In the genomic region with DNA sequence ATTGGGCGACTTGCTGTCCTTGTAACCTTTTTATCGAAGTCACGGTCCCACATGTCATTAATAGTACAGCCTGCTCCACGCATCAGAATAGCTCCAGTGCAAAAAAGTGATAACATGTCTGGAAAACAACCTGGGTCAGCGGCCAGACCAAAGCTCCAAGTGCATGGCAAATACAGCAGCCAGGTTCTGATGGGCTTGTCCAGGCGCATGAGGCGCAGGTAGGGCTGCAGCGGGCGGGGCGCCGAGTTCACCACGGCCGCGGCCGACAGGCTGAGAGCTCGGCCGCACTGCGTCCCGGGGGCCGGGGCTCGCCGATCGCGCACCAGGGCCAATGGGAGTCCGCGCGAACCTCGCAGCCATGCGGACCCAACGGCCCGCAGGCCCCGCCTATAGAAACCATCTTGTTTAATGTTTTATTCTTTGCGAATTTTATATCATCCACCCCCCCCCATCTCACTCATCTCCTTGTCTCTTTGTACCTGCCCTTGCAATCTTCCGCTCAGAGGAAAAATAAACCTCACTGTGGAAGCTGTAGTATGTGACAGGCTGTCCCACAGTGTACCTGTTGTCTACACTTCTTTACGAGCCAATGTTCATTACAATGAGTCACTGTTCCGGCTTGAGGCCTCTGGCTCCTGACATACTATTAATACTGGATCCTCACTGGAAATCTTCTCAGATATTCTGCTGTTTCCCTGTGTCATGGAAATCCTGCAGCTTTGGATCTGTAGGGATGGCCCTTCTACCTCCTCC, we compare ENCODE assay signal across 9 mouse cellular contexts. TPM values are rescaled to one million over a fixed set of nuclear protein-coding genes. Genes with fewer than 3 reads are reported as not detected.
DNase-seq lines count a peak whose midpoint lies in the region; ATAC-seq and TF ChIP-seq lines count a peak whose summit lies in the region.
"Had no signal": no experiment of that assay in that cellular context is flagged by ENCODE, and none has a peak within 500 bp of the region (broad histone marks: within the 10 kb centered on the region; RNA-seq: fewer than 3 reads in every experiment).

No protein-coding gene starts in this region.

- H3K9me3 ChIP-seq in heart, embryonic 10.5 days, result no peaks in the 10 kb centered on the region
- peaks cover 2% of the 10 kb centered on the region; the same call in 1 of the 2 replicates for H3K9me3 ChIP-seq in ES-E14 (ENCODE audit: control insufficient read depth, insufficient read depth, low read depth, low read length)
- 0 out of 2 replicates have a peak, but pooled peaks cover 4% of the 10 kb centered on the region for H3K9me3 ChIP-seq in hindbrain, embryonic 13.5 days
- H3K9me3 ChIP-seq in midbrain, embryonic 11.5 days (ENCODE audit: control insufficient read depth, low read length), result peaks cover 2% of the 10 kb centered on the region; the same call in 1 of the 2 replicates

- H3K4me1 ChIP-seq in heart, embryonic 10.5 days, result peaks cover 17% of the 10 kb centered on the region; the same call in 1 of the 2 replicates
- H3K4me1 ChIP-seq in ES-E14 (ENCODE audit: control insufficient read depth in 2 of 2, insufficient read depth in 2 of 2, low read length in 2 of 2, poor library complexity in 1 of 2), result peaks cover 2 to 10% of the 10 kb centered on the region in 2 experiments; a peak in 2 of 4 replicates
- peaks cover 8% of the 10 kb centered on the region; the same call in 1 of the 2 replicates for H3K4me1 ChIP-seq in hindbrain, embryonic 13.5 days (replicated peaks)
- no peaks in the 10 kb centered on the region for H3K4me1 ChIP-seq in midbrain, embryonic 11.5 days (ENCODE audit: control insufficient read depth, insufficient read depth, low read length)

- peak overlapping the region; percentile 45 for H3K4me2 ChIP-seq in hindbrain, embryonic 13.5 days
- H3K4me2 ChIP-seq in midbrain, embryonic 11.5 days, result peak overlapping the region; percentile 24

- 0 out of 2 replicates have a peak, but pooled peaks have one; percentile 24 for ATAC-seq in hindbrain, embryonic 13.5 days (ENCODE audit: low FRiP score)
- peak; percentile 64; the same call in 1 of the 2 replicates for ATAC-seq in midbrain, embryonic 11.5 days (ENCODE audit: low FRiP score)

- no peaks in the 10 kb centered on the region for H3K27me3 ChIP-seq in heart, embryonic 10.5 days (ENCODE audit: insufficient read depth, poor library complexity, severe bottlenecking)
- no peaks in the 10 kb centered on the region for H3K27me3 ChIP-seq in hindbrain, embryonic 13.5 days
- no peaks in the 10 kb centered on the region for H3K27me3 ChIP-seq in midbrain, embryonic 11.5 days (ENCODE audit: control insufficient read depth, insufficient read depth, low read length)

- intact Hi-C loops in gastrocnemius, adult 2 months (cut with DNase I), result no loop called here

- peaks cover 4% of the 10 kb centered on the region; the same call in 1 of the 2 replicates for H3K36me3 ChIP-seq in heart, embryonic 10.5 days
- no peaks in the 10 kb centered on the region for H3K36me3 ChIP-seq in ES-E14 (ENCODE audit: control insufficient read depth, insufficient read depth, low read length, poor library complexity, severe bottlenecking)
- no peaks in the 10 kb centered on the region for H3K36me3 ChIP-seq in hindbrain, embryonic 13.5 days
- H3K36me3 ChIP-seq in midbrain, embryonic 11.5 days (ENCODE audit: control insufficient read depth, insufficient read depth, low read length), result no peaks in the 10 kb centered on the region

- H3K4me3 ChIP-seq in heart, embryonic 10.5 days, result peak overlapping the region; percentile 40
- H3K4me3 ChIP-seq in ES-E14 (ENCODE audit: insufficient read depth in 1 of 2, low read depth in 1 of 2, low read length in 2 of 2, poor library complexity in 1 of 2, severe bottlenecking in 1 of 2), result peak overlapping the region in 1 of 2 experiments; percentile 33; a peak in 2 of 4 replicates
- H3K4me3 ChIP-seq in hindbrain, embryonic 13.5 days, result peak overlapping the region; percentile 22
- no peak overlapping the region for H3K4me3 ChIP-seq in midbrain, embryonic 11.5 days (ENCODE audit: low read depth, low read length)
- no peak overlapping the region for H3K4me3 ChIP-seq in gastrocnemius, adult 2 months
- H3K4me3 ChIP-seq: erythroblast, embryonic 14.5 days had no signal

- in situ Hi-C loops in ES-E14 (cut with MboI; ENCODE audit: low sequenced_read_pairs in 2 of 2, unreplicated experiment in 2 of 2), result no loop called here

- no peak for TF ChIP-seq CTCF in gastrocnemius, adult 2 months (IDR thresholded peaks at IDR 0.05)

- 49% methylated on average over 36 of the region's 36 CpGs for WGBS in heart, embryonic 10.5 days
- WGBS in hindbrain, embryonic 13.5 days, result 45% methylated on average over 36 of the region's 36 CpGs
- 49% methylated on average over 36 of the region's 36 CpGs for WGBS in midbrain, embryonic 11.5 days

- H3K9ac ChIP-seq in ES-E14 (ENCODE audit: insufficient read depth, low read depth, low read length, poor library complexity, severe bottlenecking), result peak overlapping the region; percentile 40; the same call in 1 of the 2 replicates
- H3K9ac ChIP-seq in hindbrain, embryonic 13.5 days, result peak overlapping the region; percentile 55; the same call in 1 of the 2 replicates
- H3K9ac ChIP-seq in midbrain, embryonic 11.5 days (ENCODE audit: low read length), result no peak overlapping the region

- peak; percentile 68 for DNase-seq in heart, embryonic 10.5 days (ENCODE audit: low spot score)
- no peak for DNase-seq in heart, adult 8-10 months (ENCODE audit: low spot score)
- DNase-seq in ES-E14 (ENCODE audit: low read depth, low spot score), result no peak
- DNase-seq in midbrain, embryonic 11.5 days (ENCODE audit: low spot score, missing footprints), result no peak
- no peak for DNase-seq in gastrocnemius, adult 2 months
- no peak for DNase-seq in layer of hippocampus, adult 18-20 months (ENCODE audit: low spot score in 2 of 2)
- DNase-seq in cerebellum, adult 18-20 months, result no peak

- peak overlapping the region; percentile 74 for H3K27ac ChIP-seq in heart, embryonic 10.5 days
- no peak overlapping the region for H3K27ac ChIP-seq in ES-E14 (ENCODE audit: insufficient read depth, low read depth, low read length, poor library complexity, severe bottlenecking)
- H3K27ac ChIP-seq in hindbrain, embryonic 13.5 days, result no peak overlapping the region
- no peak overlapping the region for H3K27ac ChIP-seq in midbrain, embryonic 11.5 days (ENCODE audit: low read depth, low read length)
- H3K27ac ChIP-seq in gastrocnemius, adult 2 months, result no peak overlapping the region

TF ChIP-seq in ES-E14, 5 proteins besides CTCF, POLR2A, EP300 and RAD21:
- TF ChIP-seq MAFK (IDR thresholded peaks at IDR 0.05; ENCODE audit: insufficient read depth, low read depth, low read length) (no peak), ZNF384 (IDR thresholded peaks at IDR 0.05; ENCODE audit: low read depth, low read length) (no peak), HCFC1 (IDR thresholded peaks at IDR 0.05; ENCODE audit: borderline replicate concordance, insufficient read depth, low read length) (no peak), CHD2 (IDR thresholded peaks at IDR 0.05; ENCODE audit: low read depth, low read length) (no peak), ZC3H11A (IDR thresholded peaks at IDR 0.05; ENCODE audit: borderline replicate concordance, low read depth, low read length) (no peak)
TF ChIP-seq in ES-E14: peak in this region for 0.

RNA-seq across cellular contexts. Expression of a gene that starts 19.0 kb away (rescaled TPM):
- 37.7 and 42.4 TPM in 2 replicates for polyA plus RNA-seq in heart, embryonic 10.5 days (2016; fragmentation: Nextera tagmentation; extraction: Ambion mirVana)
- total RNA-seq in heart, adult 8-10 months (2022), result 10 to 100 TPM; 68.3 to 94.1 (median 76.8) TPM
- total RNA-seq in ES-E14 (2012; rRNA removed), result 26.8 and 35.9 TPM in 2 replicates
- 43.3 and 43.5 TPM in 2 replicates for polyA plus RNA-seq in hindbrain, embryonic 13.5 days (2015; fragmentation: Nextera tagmentation; extraction: Ambion mirVana)
- polyA plus RNA-seq in midbrain, embryonic 11.5 days (2014; fragmentation: Nextera tagmentation; extraction: Ambion mirVana), result 43.4 and 46.8 TPM in 2 replicates
- total RNA-seq in gastrocnemius, adult 2 months (2021), result 10 to 100 TPM; 43.4 to 46.9 TPM
- 100 to 1,000 TPM; 103 to 122 TPM for total RNA-seq in layer of hippocampus, adult 18-20 months (2021)

Comparison
In these comparisons a context has a peak if more than half of its experiments do, and no peak if none do; other contexts are left out.
1. H3K4me3 ChIP-seq: peak in heart, embryonic 10.5 days (single experiment) and hindbrain, embryonic 13.5 days (single experiment); none in midbrain, embryonic 11.5 days (single experiment) and gastrocnemius, adult 2 months (single experiment).